Mouse (Mus musculus) heart, adult 9 months (tissue): ENCODE data around the gene Smg6.

ENCODE experiments used
- DNase-seq, 2 experiments: peaks; one replicate each; pipeline ENCODE4 v3.0.0; 2022; ENCODE audit warnings: low spot score in 2 of 2

Smg6 gene

DNA sequence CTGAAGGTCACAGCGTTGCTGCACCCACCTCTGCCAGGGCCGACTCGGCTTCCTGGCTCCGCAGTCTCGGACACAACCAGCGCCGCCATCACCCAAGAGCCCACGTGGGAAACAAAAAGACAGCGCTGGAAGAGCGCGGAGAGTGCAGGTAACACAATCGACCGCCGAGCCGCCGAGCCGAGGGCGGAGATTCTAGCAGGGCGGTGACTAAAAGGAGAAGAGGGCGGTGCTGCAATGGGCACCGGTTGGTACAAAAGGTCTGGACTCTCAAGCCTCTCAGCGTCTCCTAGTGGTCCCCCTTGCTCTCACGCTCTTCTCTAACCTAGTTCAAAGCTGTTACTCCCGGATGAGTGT, 264.7 kb downstream of the Smg6 start:
- peak; percentile 62 to 78 for DNase-seq

DNA sequence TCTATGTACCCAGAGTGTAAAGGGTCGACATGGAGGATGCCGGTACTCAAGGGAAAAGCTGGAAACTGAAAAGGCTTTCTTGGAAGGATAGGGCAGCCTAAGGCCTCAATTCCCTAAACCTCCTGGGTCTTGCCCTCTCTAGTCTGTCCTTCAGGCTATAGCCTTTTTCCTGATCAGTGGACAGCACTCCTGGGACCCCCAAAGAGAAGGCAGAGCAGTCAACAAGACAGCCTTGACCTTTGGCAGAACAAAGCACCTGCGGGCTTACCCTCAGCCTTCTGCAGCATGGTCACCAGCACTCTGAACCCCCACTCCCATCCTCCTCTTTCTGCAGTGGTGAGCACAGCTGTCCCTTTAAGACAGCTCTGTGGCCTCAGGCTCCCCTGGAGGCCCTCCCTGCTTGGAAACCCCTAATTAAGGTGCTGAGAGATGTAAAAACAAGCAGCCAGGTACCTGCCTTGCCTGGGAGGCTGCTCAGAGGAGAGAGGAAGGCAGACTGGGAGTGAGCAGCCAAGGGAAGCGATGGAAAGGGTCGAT, 265.4 kb downstream of the Smg6 start, which contains the start of gene Dph1:
TSS of gene Dph1 (minus strand) at position 337 of the 537 bp plus-strand sequence.
- DNase-seq, result no peak

- DNase-seq, result no peak
Measured at GRCm38 (mm10) chr11:75191841-75192240, 266.2 kb downstream of the Smg6 start.

GRCm38 (mm10) chr11:75192336-75193214, 267.0 kb downstream of the Smg6 start:
- peak; percentile 77 to 82 for DNase-seq

DNA sequence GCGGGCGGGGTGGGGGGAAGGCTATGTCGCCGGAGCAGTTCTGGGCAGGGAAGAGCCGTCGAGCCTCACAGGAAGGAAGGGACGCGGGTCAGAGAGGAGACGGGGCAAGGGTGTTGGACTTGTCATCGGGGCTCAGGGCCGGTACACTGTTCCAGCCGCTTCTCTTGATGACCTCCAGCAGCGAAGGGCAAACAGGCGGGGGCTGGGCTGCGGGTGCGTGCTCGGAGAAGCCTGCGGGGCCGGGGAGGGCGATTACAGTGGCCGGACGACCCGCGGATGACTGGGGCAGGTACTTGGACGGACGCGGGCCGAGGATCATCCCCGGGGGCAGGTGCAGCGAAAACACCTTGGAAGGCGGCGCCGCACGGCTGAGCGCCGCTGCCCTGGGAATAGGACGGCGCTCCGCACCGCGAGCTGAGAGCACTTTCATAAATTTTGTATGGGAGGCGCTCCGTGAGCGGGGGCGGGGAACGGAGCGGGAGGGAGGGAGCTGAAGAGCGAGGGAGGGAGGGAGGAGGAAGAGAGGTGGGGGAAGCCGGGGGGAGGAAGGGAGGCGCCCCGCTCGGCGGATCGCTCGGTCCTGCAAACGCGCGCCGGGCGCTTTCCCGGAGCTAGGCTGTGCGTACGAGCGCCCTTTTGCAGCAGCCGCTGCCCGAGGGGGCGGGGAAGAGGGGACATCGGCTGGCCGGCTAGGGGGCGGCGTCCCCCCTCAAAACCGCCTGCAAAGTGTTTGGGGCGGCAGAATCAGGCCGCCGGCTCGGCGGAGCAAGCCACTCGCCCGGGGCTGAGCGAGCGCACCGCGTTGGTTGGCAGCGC, 267.8 kb downstream of the Smg6 start, which contains the start of gene Rtn4rl1:
TSS of gene Rtn4rl1 (plus strand) at position 528 of the 816 bp plus-strand sequence.
- DNase-seq, result peak; percentile 67 to 72

DNA sequence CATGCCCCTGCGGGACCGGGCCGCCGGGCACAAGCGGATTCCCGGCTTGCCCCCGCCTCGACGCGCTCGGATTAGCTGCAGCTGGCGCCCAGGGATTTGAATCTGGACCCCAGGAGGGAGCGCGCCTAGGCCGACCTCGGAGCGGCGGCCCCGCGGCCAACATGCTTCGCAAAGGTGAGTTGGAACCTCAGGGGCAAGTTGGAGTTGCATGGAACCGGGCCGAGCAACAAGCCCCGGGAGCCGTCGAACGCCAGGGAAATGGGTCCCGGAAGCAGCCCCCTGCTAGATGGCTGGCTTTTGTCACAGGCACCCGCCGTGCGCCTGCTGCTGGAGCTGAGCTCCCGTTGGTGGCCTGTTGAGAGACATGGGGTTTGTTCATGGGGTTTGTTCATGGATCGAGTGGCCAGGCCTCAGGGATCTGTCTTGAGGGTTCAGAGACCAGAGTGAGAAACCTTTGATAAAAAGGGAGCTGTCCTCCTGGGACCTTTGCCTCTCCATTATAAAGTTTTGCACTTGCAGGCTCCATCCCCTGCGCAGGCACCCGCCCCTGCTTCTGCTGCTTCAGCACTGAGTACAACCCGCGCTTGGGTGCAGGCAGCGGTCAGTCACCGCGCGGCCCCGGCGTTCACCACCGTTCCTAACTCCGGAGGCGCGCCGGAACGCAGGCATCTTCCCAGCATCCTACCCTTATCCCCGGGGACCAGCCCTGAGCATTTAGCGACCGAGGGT, 268.7 kb downstream of the Smg6 start:
- peak in 1 of 2 experiments; percentile 27 for DNase-seq

- DNase-seq, result peak in 1 of 2 experiments; percentile 28
Measured at GRCm38 (mm10) chr11:75194850-75195461, 269.3 kb downstream of the Smg6 start.

DNA sequence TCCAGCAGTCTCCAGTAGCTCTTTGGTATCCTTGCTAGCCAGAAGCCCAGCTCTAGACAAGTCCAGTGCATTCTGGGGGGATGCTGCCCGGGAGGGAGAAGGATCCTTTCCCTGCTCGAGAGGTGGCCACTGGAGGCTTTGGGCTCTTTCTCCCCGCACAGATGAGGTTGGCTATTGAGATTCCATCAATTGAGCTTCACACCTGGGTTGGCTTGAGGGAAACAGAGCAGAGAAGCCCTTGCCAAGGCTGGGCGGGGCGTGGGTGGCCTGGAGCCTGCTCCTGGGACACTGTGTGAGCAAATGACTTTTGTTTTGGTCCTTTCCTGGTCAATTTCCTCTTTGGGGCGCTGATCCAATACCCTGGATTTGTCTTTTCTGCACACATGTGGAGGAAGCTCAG, 270.5 kb downstream of the Smg6 start:
- no peak for DNase-seq

DNA sequence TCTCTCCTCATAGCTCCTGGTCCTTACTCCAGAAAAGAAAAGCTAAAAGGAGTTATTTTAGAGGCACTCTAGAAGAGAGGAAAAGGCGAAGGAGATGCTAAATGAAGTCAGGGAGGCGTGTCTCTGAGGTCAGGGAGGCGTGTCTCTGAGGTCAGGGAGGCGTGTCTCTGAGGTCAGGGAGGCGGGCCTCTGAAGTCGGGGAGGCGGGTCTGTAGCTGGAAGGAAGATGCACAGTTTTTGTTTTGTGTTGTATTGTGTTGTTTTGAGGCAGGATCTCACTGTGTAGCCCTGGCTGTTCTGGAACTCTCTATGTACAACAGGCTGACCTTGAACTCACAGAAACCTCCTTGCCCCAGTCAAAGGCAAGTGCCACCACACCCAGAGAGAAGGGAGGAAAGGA, 272.3 kb downstream of the Smg6 start:
- DNase-seq, result no peak

DNA sequence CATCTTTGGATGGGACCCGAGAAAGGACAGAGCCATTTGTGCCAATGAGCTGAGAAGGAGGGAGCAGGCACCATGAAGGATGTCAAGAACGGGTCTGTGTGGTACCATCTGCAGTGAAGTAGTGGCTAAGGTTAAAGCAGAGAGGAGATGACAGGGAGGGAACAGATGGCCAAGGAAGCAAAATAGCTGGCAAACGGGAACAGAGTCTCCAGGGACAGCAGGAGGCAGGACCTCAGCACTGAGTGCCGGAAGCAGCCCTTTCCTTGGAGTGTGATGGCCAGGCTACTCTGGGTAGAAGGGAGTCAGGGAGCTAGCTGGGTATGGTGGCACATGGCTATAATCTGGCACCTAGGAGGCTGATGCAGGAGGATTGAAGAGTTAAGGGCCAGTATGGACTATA, 273.2 kb downstream of the Smg6 start:
- no peak for DNase-seq

DNA sequence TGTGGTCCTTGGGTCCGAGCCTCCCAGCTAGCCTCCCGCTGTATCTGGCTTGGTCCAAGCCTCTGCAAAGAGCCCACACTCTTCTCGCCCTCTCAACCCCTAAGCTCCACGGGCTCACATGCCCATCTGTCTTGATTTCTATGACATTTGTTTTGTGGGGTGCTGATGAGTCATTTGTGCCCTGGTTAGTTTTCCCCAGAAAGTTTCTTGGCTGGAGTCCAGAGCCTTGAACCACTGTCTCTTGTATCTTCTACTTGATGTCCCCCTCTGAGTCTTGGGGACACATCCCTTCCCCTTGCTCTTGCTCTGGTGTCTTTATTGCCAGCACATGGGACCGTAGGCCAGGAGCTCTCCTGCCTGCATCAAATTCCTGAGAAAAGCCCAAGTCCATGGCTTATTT, 274.3 kb downstream of the Smg6 start:
- no peak for DNase-seq

DNA sequence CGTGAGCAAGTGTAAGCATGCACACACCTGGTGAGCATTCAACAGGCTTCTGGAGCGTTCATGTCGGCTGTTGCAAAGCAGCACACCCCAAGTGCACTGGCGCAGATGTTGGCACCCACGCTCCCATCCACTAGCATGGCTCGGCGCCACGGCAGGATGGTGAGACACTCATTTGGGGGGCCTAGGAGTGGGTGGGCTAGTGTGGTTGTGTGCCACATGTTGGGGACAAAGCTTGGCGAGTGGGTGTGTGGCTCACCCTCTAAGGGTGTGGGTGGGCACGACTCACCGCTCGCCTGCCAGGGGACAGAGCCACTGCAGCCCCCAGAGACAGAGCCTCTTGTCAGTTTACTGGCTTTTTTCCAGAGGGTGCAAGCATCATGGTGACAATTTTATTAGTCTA, 275.3 kb downstream of the Smg6 start:
- DNase-seq, result no peak

DNA sequence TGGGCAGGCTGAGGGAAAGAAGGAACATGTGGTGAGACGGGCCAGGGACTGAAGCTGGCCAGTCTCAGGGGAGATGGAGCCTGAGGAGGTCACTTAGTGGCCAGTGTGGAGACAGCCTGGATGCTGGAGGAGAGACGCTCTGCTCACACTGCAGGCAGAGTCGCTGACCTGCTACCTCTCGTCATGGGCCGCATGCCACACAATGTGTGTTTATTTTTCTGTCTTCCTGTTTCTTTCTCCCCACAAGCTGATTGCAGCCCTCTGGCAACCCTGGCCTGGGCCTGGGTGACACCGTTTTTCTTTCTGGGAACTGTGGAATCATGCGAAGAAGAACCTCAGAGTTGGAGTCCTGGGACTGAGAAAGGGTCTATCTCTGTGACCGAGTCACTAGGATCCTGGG, 276.1 kb downstream of the Smg6 start:
- DNase-seq, result no peak

DNA sequence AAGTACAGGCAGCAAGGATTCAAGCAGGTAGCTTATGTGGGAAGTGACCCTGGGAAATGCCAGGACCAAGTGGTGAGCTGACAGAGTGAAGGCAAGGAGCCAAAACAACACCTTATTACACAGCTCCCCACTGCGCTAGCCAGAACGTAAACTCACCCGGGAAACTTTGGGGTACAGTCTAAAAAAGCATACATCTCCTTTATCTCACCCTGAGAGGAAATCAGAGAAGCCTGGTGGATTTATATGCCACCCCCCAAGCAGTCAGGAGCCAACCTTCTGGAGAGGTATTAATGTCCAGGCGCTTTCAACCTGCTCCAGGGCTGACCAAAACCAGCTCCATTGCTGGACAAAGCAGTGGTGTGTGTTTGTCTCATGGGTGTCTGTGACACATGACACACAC, 278.3 kb downstream of the Smg6 start:
- no peak for DNase-seq

- DNase-seq, result no peak
Measured at GRCm38 (mm10) chr11:75204472-75204871, 278.8 kb downstream of the Smg6 start.

- no peak for DNase-seq
Measured at GRCm38 (mm10) chr11:75206347-75206746, 280.7 kb downstream of the Smg6 start.

- no peak for DNase-seq
Measured at GRCm38 (mm10) chr11:75209363-75209762, 283.7 kb downstream of the Smg6 start.

- DNase-seq, result no peak
Measured at GRCm38 (mm10) chr11:75210093-75210492, 284.5 kb downstream of the Smg6 start.

GRCm38 (mm10) chr11:75210755-75211154, 285.1 kb downstream of the Smg6 start:
- no peak for DNase-seq

- DNase-seq, result peak in 1 of 2 experiments; percentile 45
Measured at GRCm38 (mm10) chr11:75212031-75212667, 286.5 kb downstream of the Smg6 start.

- DNase-seq, result no peak
Measured at GRCm38 (mm10) chr11:75212876-75213275, 287.3 kb downstream of the Smg6 start.
